Mouse (Mus musculus): Measurements from ENCODE around the gene Ddx51. TPM values are rescaled to one million over a fixed set of nuclear protein-coding genes. Genes with fewer than 3 reads are reported as not detected.
A peak's percentile ranks its signal among the peaks of the same experiment; 100 is the strongest.

The Ddx51 gene
- polyA plus RNA-seq (2015; fragmentation: Nextera tagmentation; extraction: Ambion mirVana): 18.2 and 20.9 TPM in 2 replicates

- WGBS (ENCODE audit: insufficient replicate concordance): under 1% methylated on average over 91 of the region's 91 CpGs
- no peaks in the 10 kb centered on the region for H3K27me3 ChIP-seq
- H3K9me3 ChIP-seq (replicated peaks): no peaks in the 10 kb centered on the region
- H3K9ac ChIP-seq: peak within 1 kb of the TSS; percentile 92
- peaks cover 34% of the 10 kb centered on the region for H3K4me1 ChIP-seq (replicated peaks)
- peak within 1 kb of the TSS; percentile 71 for H3K27ac ChIP-seq
- H3K4me2 ChIP-seq: peak within 1 kb of the TSS; percentile 94
- peak; percentile 92 for DNase-seq
- H3K36me3 ChIP-seq: peaks cover 78% of the 10 kb centered on the region
- peak; percentile 80 for ATAC-seq (ENCODE audit: low read depth)
- peak within 1 kb of the TSS; percentile 86 for H3K4me3 ChIP-seq (replicated peaks)
Measured at GRCm38 (mm10) chr5:110652719-110653648, at the start of gene Ddx51, which contains the start of gene Noc4l. Gene Ddx51, plus strand, starts transcription at chr5:110653451. Gene Noc4l, minus strand, starts transcription at chr5:110653417.

GRCm38 (mm10) chr5:110604311-110604710 is 48.9 kb upstream of the Ddx51 start:
- H3K9ac ChIP-seq: no peak overlapping the region
- H3K4me1 ChIP-seq (replicated peaks): no peaks in the 10 kb centered on the region
- DNase-seq: no peak
- peaks cover 9% of the 10 kb centered on the region for H3K27me3 ChIP-seq
- no peaks in the 10 kb centered on the region for H3K36me3 ChIP-seq
- H3K9me3 ChIP-seq (replicated peaks): no peaks in the 10 kb centered on the region
- WGBS (ENCODE audit: insufficient replicate concordance): 58% methylated on average over 2 of the region's 2 CpGs
- no peak overlapping the region for H3K4me2 ChIP-seq
- ATAC-seq (ENCODE audit: low read depth): no peak
- no peak overlapping the region for H3K27ac ChIP-seq
- H3K4me3 ChIP-seq (replicated peaks): no peak overlapping the region

- H3K27me3 ChIP-seq: no peaks in the 10 kb centered on the region; the same call in 1 of the 2 replicates
- no peak overlapping the region for H3K9ac ChIP-seq
- H3K9me3 ChIP-seq (replicated peaks): no peaks in the 10 kb centered on the region
- H3K27ac ChIP-seq: no peak overlapping the region
- no peak for ATAC-seq (ENCODE audit: low read depth)
- no peak overlapping the region for H3K4me3 ChIP-seq (replicated peaks)
- no peaks in the 10 kb centered on the region for H3K36me3 ChIP-seq
- WGBS (ENCODE audit: insufficient replicate concordance): 32% methylated on average over 5 of the region's 5 CpGs
- no peak overlapping the region for H3K4me2 ChIP-seq
- no peak for DNase-seq
- no peaks in the 10 kb centered on the region for H3K4me1 ChIP-seq (replicated peaks)
Measured at GRCm38 (mm10) chr5:110605531-110606221, 47.6 kb upstream of the Ddx51 start.

- H3K27me3 ChIP-seq: no peaks in the 10 kb centered on the region; the same call in 1 of the 2 replicates
- H3K4me1 ChIP-seq (replicated peaks): no peaks in the 10 kb centered on the region
- H3K27ac ChIP-seq: no peak overlapping the region
- 55% methylated on average over 3 of the region's 3 CpGs for WGBS (ENCODE audit: insufficient replicate concordance)
- no peak for DNase-seq
- no peak for ATAC-seq (ENCODE audit: low read depth)
- H3K4me3 ChIP-seq (replicated peaks): no peak overlapping the region
- H3K36me3 ChIP-seq: no peaks in the 10 kb centered on the region
- H3K4me2 ChIP-seq: no peak overlapping the region
- H3K9ac ChIP-seq: no peak overlapping the region
- no peaks in the 10 kb centered on the region for H3K9me3 ChIP-seq (replicated peaks)
Measured at GRCm38 (mm10) chr5:110607767-110608166, 45.5 kb upstream of the Ddx51 start.

- WGBS (ENCODE audit: insufficient replicate concordance): 55% methylated on average over 6 of the region's 6 CpGs
- H3K4me1 ChIP-seq (replicated peaks): no peaks in the 10 kb centered on the region
- ATAC-seq (ENCODE audit: low read depth) (no peak), DNase-seq (no peak)
- H3K4me3 ChIP-seq (replicated peaks): no peak overlapping the region
- no peak overlapping the region for H3K4me2 ChIP-seq
- no peak overlapping the region for H3K27ac ChIP-seq
- H3K9me3 ChIP-seq (replicated peaks): no peaks in the 10 kb centered on the region
- no peaks in the 10 kb centered on the region for H3K36me3 ChIP-seq
- H3K27me3 ChIP-seq: no peaks in the 10 kb centered on the region; the same call in 1 of the 2 replicates
- H3K9ac ChIP-seq: no peak overlapping the region
Measured at GRCm38 (mm10) chr5:110608336-110608735, 44.9 kb upstream of the Ddx51 start.

GRCm38 (mm10) chr5:110608941-110609340 is 44.3 kb upstream of the Ddx51 start:
- H3K27ac ChIP-seq: no peak overlapping the region
- DNase-seq (no peak), ATAC-seq (ENCODE audit: low read depth) (no peak)
- no peaks in the 10 kb centered on the region for H3K36me3 ChIP-seq
- H3K4me2 ChIP-seq: no peak overlapping the region
- no peaks in the 10 kb centered on the region for H3K9me3 ChIP-seq (replicated peaks)
- no peak overlapping the region for H3K4me3 ChIP-seq (replicated peaks)
- 54% methylated on average over 8 of the region's 8 CpGs for WGBS (ENCODE audit: insufficient replicate concordance)
- no peaks in the 10 kb centered on the region; the same call in 1 of the 2 replicates for H3K27me3 ChIP-seq
- H3K4me1 ChIP-seq (replicated peaks): no peaks in the 10 kb centered on the region
- H3K9ac ChIP-seq: no peak overlapping the region

- H3K4me3 ChIP-seq (replicated peaks): no peak overlapping the region
- 60% methylated on average over 3 of the region's 3 CpGs for WGBS (ENCODE audit: insufficient replicate concordance)
- DNase-seq: no peak
- no peaks in the 10 kb centered on the region; the same call in 1 of the 2 replicates for H3K27me3 ChIP-seq
- H3K36me3 ChIP-seq: no peaks in the 10 kb centered on the region
- no peaks in the 10 kb centered on the region for H3K4me1 ChIP-seq (replicated peaks)
- no peak overlapping the region for H3K9ac ChIP-seq
- ATAC-seq (ENCODE audit: low read depth): no peak
- no peaks in the 10 kb centered on the region for H3K9me3 ChIP-seq (replicated peaks)
- no peak overlapping the region for H3K27ac ChIP-seq
- H3K4me2 ChIP-seq: no peak overlapping the region
Measured at GRCm38 (mm10) chr5:110609425-110609824, 43.8 kb upstream of the Ddx51 start.

GRCm38 (mm10) chr5:110609868-110610267 is 43.4 kb upstream of the Ddx51 start:
- WGBS (ENCODE audit: insufficient replicate concordance): 67% methylated on average over 5 of the region's 5 CpGs
- H3K4me3 ChIP-seq (replicated peaks): no peak overlapping the region
- H3K36me3 ChIP-seq: no peaks in the 10 kb centered on the region
- no peaks in the 10 kb centered on the region; the same call in 1 of the 2 replicates for H3K27me3 ChIP-seq
- ATAC-seq (ENCODE audit: low read depth): no peak
- no peak for DNase-seq
- no peak overlapping the region for H3K9ac ChIP-seq
- no peaks in the 10 kb centered on the region for H3K9me3 ChIP-seq (replicated peaks)
- H3K4me1 ChIP-seq (replicated peaks): no peaks in the 10 kb centered on the region
- H3K4me2 ChIP-seq: no peak overlapping the region
- H3K27ac ChIP-seq: no peak overlapping the region

GRCm38 (mm10) chr5:110610484-110610883 is 42.8 kb upstream of the Ddx51 start:
- no peak overlapping the region for H3K27ac ChIP-seq
- 70% methylated on average over 7 of the region's 7 CpGs for WGBS (ENCODE audit: insufficient replicate concordance)
- DNase-seq: no peak

GRCm38 (mm10) chr5:110611435-110612158 is 41.7 kb upstream of the Ddx51 start:
- H3K4me2 ChIP-seq: no peak overlapping the region
- H3K36me3 ChIP-seq: no peaks in the 10 kb centered on the region
- no peaks in the 10 kb centered on the region for H3K4me1 ChIP-seq (replicated peaks)
- no peak overlapping the region for H3K27ac ChIP-seq
- no peak overlapping the region for H3K4me3 ChIP-seq (replicated peaks)
- H3K27me3 ChIP-seq: no peaks in the 10 kb centered on the region; the same call in 1 of the 2 replicates
- H3K9ac ChIP-seq: no peak overlapping the region
- DNase-seq (no peak), ATAC-seq (ENCODE audit: low read depth) (no peak)
- WGBS (ENCODE audit: insufficient replicate concordance): 61% methylated on average over 5 of the region's 5 CpGs
- H3K9me3 ChIP-seq (replicated peaks): no peaks in the 10 kb centered on the region

More at GRCm38 (mm10) chr5:110610484-110610883, 42.8 kb upstream of the Ddx51 start:
- no peak overlapping the region for H3K9ac ChIP-seq
- H3K36me3 ChIP-seq: no peaks in the 10 kb centered on the region
- H3K9me3 ChIP-seq (replicated peaks): no peaks in the 10 kb centered on the region
- no peaks in the 10 kb centered on the region; the same call in 1 of the 2 replicates for H3K27me3 ChIP-seq
- no peak overlapping the region for H3K4me3 ChIP-seq (replicated peaks)
- ATAC-seq (ENCODE audit: low read depth): no peak
- H3K4me2 ChIP-seq: no peak overlapping the region
- no peaks in the 10 kb centered on the region for H3K4me1 ChIP-seq (replicated peaks)

- no peaks in the 10 kb centered on the region for H3K36me3 ChIP-seq
Measured at GRCm38 (mm10) chr5:110619226-110619625, 34.0 kb upstream of the Ddx51 start.

More at GRCm38 (mm10) chr5:110619226-110619625, 34.0 kb upstream of the Ddx51 start:
- 70% methylated on average over 6 of the region's 6 CpGs for WGBS (ENCODE audit: insufficient replicate concordance)
- Histone ChIP-seq H3K4me1 (replicated peaks) (no peaks in the 10 kb centered on the region), H3K27ac (no peak overlapping the region), H3K9ac (no peak overlapping the region), H3K27me3 (no peaks in the 10 kb centered on the region), H3K4me2 (no peak overlapping the region), H3K4me3 (replicated peaks) (no peak overlapping the region), H3K9me3 (replicated peaks) (no peaks in the 10 kb centered on the region)
- ATAC-seq (ENCODE audit: low read depth) (no peak), DNase-seq (no peak)
